Mouse (Mus musculus) CH12.LX (cell line): ENCODE measurements around the gene Fbxl17. TPM values are rescaled to one million over a fixed set of nuclear protein-coding genes. Genes with fewer than 3 reads are reported as not detected.

Experiments used
- DNase-seq: peaks from one replicate; pipeline ENCODE4 v3.0.0-alpha.2; 2013; ENCODE audit errors: extremely low read depth
- H3K27ac ChIP-seq: 2 replicates; pipeline ENCODE4 v1.5.1; 2012; ENCODE audit warnings: low read depth, mild to moderate bottlenecking, control low read depth, moderate library complexity; ENCODE audit not compliant: insufficient read depth
- H3K27me3 ChIP-seq: replicated peaks from 2 replicates; pipeline ENCODE3; 2012; ENCODE audit warnings: inconsistent platforms
- H3K36me3 ChIP-seq, 2 experiments: replicated peaks in 1 of 2; 2 replicates each; pipeline versions ENCODE3 to v1.6.1; 2012; ENCODE audit warnings: inconsistent platforms in 1 of 2, low read length in 1 of 2, mild to moderate bottlenecking in 1 of 2, mixed read lengths in 1 of 2, moderate library complexity in 1 of 2; ENCODE audit not compliant: control insufficient read depth in 1 of 2, insufficient read depth in 1 of 2
- H3K4me1 ChIP-seq, 2 experiments: 2 replicates each; pipeline ENCODE4 v1.6.1; 2012; ENCODE audit warnings: inconsistent platforms in 1 of 2, moderate library complexity in 1 of 2; ENCODE audit not compliant: insufficient read depth in 2 of 2, control insufficient read depth in 1 of 2
- H3K4me2 ChIP-seq: 2 replicates; pipeline ENCODE4 v1.6.1; 2012; ENCODE audit warnings: low read depth, mild to moderate bottlenecking, control low read depth; ENCODE audit not compliant: poor library complexity, insufficient read depth, severe bottlenecking
- H3K4me3 ChIP-seq, 3 experiments: fragments of 150-350 bp in 1 of 3; sonication (generic) in 1 of 3; replicated peaks in 1 of 3; 2 replicates each; pipeline versions ENCODE3 to v1.5.1; 2011 to 2012; ENCODE audit warnings: low read depth in 2 of 3, low read length in 2 of 3, mild to moderate bottlenecking in 2 of 3, moderate library complexity in 2 of 3, control low read depth in 1 of 3, improper control_type of control experiment in 1 of 3, inconsistent platforms in 1 of 3, mixed read lengths in 1 of 3; ENCODE audit not compliant: poor library complexity in 1 of 3
- H3K79me2 ChIP-seq: replicated peaks from 2 replicates; pipeline ENCODE4 v1.6.1; 2012; ENCODE audit warnings: mild to moderate bottlenecking, moderate library complexity; ENCODE audit not compliant: control insufficient read depth, poor library complexity, insufficient read depth, severe bottlenecking; ENCODE audit errors: extremely low read depth
- H3K9ac ChIP-seq: 2 replicates; pipeline ENCODE4 v1.6.1; 2012; ENCODE audit warnings: low read depth, mild to moderate bottlenecking, control low read depth, moderate library complexity; ENCODE audit not compliant: insufficient read depth
- H3K9me3 ChIP-seq: replicated peaks from 2 replicates; pipeline ENCODE3; 2012; ENCODE audit warnings: low read length, inconsistent platforms, mixed read lengths
- CHD2 ChIP-seq: IDR thresholded peaks from 2 replicates; pipeline ENCODE4 v1.6.1; 2011; ENCODE audit warnings: low read length, improper control_type of control experiment
- CTCF ChIP-seq, 2 experiments: IDR thresholded peaks in 1 of 2; conservative IDR thresholded peaks in 1 of 2; 2 replicates each; pipeline ENCODE4 v1.5.1; 2011 to 2012; ENCODE audit warnings: low read depth in 2 of 2, low read length in 2 of 2, improper control_type of control experiment in 1 of 2, inconsistent platforms in 1 of 2, mild to moderate bottlenecking in 1 of 2, moderate library complexity in 1 of 2
- E2F4 ChIP-seq: IDR thresholded peaks from 2 replicates; pipeline ENCODE4 v1.6.1; 2011; ENCODE audit warnings: low read depth, low read length, improper control_type of control experiment; ENCODE audit not compliant: insufficient replicate concordance
- ELF1 ChIP-seq: IDR thresholded peaks from 2 replicates; pipeline ENCODE4 v1.6.1; 2014; ENCODE audit warnings: low read depth, mild to moderate bottlenecking, inconsistent platforms, low read length, improper control_type of control experiment
- EP300 ChIP-seq: IDR thresholded peaks from 2 replicates; pipeline ENCODE4 v1.6.1; 2011; ENCODE audit warnings: low read length, improper control_type of control experiment
- ETS1 ChIP-seq: conservative IDR thresholded peaks from 2 replicates; pipeline ENCODE4 v1.6.1; 2012; ENCODE audit warnings: low read depth, mild to moderate bottlenecking, inconsistent platforms, low read length, improper control_type of control experiment, moderate library complexity
- MAX ChIP-seq: IDR thresholded peaks from 2 replicates; pipeline ENCODE4 v1.6.1; 2011; ENCODE audit warnings: low read length, improper control_type of control experiment
- MAZ ChIP-seq: IDR thresholded peaks from 2 replicates; pipeline ENCODE4 v1.6.1; 2012; ENCODE audit warnings: low read depth, mild to moderate bottlenecking, inconsistent platforms, low read length, improper control_type of control experiment, moderate library complexity
- NRF1 ChIP-seq: IDR thresholded peaks from 2 replicates; pipeline ENCODE4 v1.6.1; 2014; ENCODE audit warnings: low read depth, mild to moderate bottlenecking, inconsistent platforms, low read length, improper control_type of control experiment, moderate library complexity
- PAX5 ChIP-seq: IDR thresholded peaks from 2 replicates; pipeline ENCODE4 v1.6.1; 2012; ENCODE audit warnings: low read length, inconsistent platforms, mixed read lengths
- POLR2A ChIP-seq: IDR thresholded peaks from 2 replicates; pipeline ENCODE4 v1.6.1; 2011; ENCODE audit warnings: low read depth, mild to moderate bottlenecking, improper control_type of control experiment, low read length
- POLR2AphosphoS2 ChIP-seq: IDR thresholded peaks from 2 replicates; pipeline ENCODE4 v1.6.1; 2011; ENCODE audit warnings: low read depth, low read length, improper control_type of control experiment
- RCOR1 ChIP-seq: conservative IDR thresholded peaks from 2 replicates; pipeline ENCODE4 v1.6.1; 2012; ENCODE audit warnings: low read depth, mild to moderate bottlenecking, inconsistent platforms, low read length, improper control_type of control experiment
- SIN3A ChIP-seq: IDR thresholded peaks from 2 replicates; pipeline ENCODE4 v1.6.1; 2012; ENCODE audit warnings: low read length, improper control_type of control experiment, inconsistent platforms
- UBTF ChIP-seq: IDR thresholded peaks from 2 replicates; pipeline ENCODE4 v1.6.1; 2012; ENCODE audit warnings: low read depth, mild to moderate bottlenecking, inconsistent platforms, low read length, improper control_type of control experiment, moderate library complexity
- ZKSCAN1 ChIP-seq: IDR thresholded peaks from 2 replicates; pipeline ENCODE4 v1.6.1; 2012; ENCODE audit warnings: low read depth, inconsistent platforms, low read length, improper control_type of control experiment, borderline replicate concordance
- ZMIZ1 ChIP-seq: IDR thresholded peaks from 2 replicates; pipeline ENCODE4 v1.6.1; 2012; ENCODE audit warnings: low read depth, mild to moderate bottlenecking, inconsistent platforms, low read length, improper control_type of control experiment
- dilution Hi-C: fragments of 300-500 bp; cut with MboI; formaldehyde crosslinking; loops from 2 replicates; pipeline ENCODE4 v1.14.3; 2020; ENCODE audit warnings: low sequenced_read_pairs; ENCODE audit not compliant: extremely low pct_unique_long_range_greater_than_20kb, extremely low pct_ligation_motif_present
- in situ Hi-C: fragments of 300-500 bp; cut with MboI; formaldehyde crosslinking; loops from 3 replicates; pipeline ENCODE4 v1.14.3; 2019; ENCODE audit warnings: low sequenced_read_pairs, low pct_ligation_motif_present, low pct_unique_long_range_greater_than_20kb, mixed read lengths
- polyA plus RNA-seq: library from polyadenylated mRNA; unstranded; fragments of >175 nt; gene quantifications from 2 replicates; pipeline ENCODE4 v1.2.1, GENCODE M21; 2012; ENCODE audit warnings: low read depth; ENCODE audit not compliant: insufficient read length
- total RNA-seq, 2 experiments: library from RNA; depleted of rRNA; stranded (reverse); fragments of 300-350 nt in 1 of 2; fragments of >200 nt in 1 of 2; gene quantifications; 2 replicates each; pipeline ENCODE4 v1.2.3; 2012 to 2014

The Fbxl17 gene
- total and polyA plus RNA-seq, 3 experiments = 4.0 to 6.9 (median 4.3) TPM

- no peak overlapping the region for H3K4me2 ChIP-seq
- no peaks in the 10 kb centered on the region for H3K79me2 ChIP-seq
- no peaks in the 10 kb centered on the region for H3K9me3 ChIP-seq
- no peak overlapping the region for H3K4me3 ChIP-seq
- no peaks in the 10 kb centered on the region for H3K27me3 ChIP-seq
- no peak for DNase-seq
- no peak overlapping the region for H3K27ac ChIP-seq
- peaks cover 0 to 4% of the 10 kb centered on the region in 2 experiments; a peak in 1 of 4 replicates for H3K4me1 ChIP-seq
- TF ChIP-seq ETS1 (no peak), EP300 (no peak), NRF1 (no peak), POLR2AphosphoS2 (no peak), PAX5 (no peak), POLR2A (no peak), ZMIZ1 (no peak), E2F4 (no peak), MAX (no peak)
- TF ChIP-seq, all 38 proteins: peak for 0
- dilution Hi-C loops (no loop called here), in situ Hi-C loops (no loop called here)
- Histone ChIP-seq H3K9ac (no peak overlapping the region), H3K36me3 (peaks cover 0 to 11% of the 10 kb centered on the region in 2 experiments)
Observed at GRCm38 (mm10) chr17:63208346-63208745, 291.5 kb downstream of the Fbxl17 start.

DNA sequence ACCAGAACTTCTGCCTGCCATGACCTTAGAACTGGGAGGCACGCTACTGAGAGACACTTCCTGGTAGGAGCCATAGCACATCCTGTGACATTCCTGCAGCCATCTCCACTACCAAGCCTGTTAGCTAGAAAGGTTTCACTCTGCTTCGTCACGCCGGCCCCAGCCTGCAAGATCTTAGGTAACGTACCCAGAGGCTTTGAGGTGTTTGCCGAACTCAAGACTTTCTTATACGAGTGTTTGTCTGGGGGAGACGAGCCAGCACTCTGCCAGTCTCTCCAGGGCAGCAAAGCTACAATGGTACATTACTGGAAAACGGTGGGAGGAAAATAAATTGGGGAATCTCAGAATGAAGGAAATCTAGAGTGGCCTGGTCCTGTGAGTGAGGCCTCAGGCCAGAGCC, 292.1 kb downstream of the Fbxl17 start:
- Histone ChIP-seq H3K36me3 (peaks cover 0 to 16% of the 10 kb centered on the region in 2 experiments), H3K9me3 (no peaks in the 10 kb centered on the region), H3K79me2 (no peaks in the 10 kb centered on the region), H3K4me1 (peaks cover 0 to 4% of the 10 kb centered on the region in 2 experiments; a peak in 1 of 4 replicates), H3K9ac (no peak overlapping the region)
- DNase-seq = no peak
- in situ Hi-C loops (no loop called here), dilution Hi-C loops (no loop called here)
- TF ChIP-seq UBTF (no peak), ELF1 (no peak), MAZ (no peak), CTCF (conservative IDR thresholded peaks at IDR 0.05 in 1 of 2, IDR thresholded peaks at IDR 0.05 in 1 of 2; ENCODE audit: low read depth in 2 of 2, low read length in 2 of 2) (no peak), ZKSCAN1 (no peak), POLR2A (no peak), CHD2 (no peak), RCOR1 (no peak), SIN3A (no peak), ZMIZ1 (no peak)
- TF ChIP-seq, all 38 proteins: peak for 0
- no peak overlapping the region for H3K27ac ChIP-seq
- no peaks in the 10 kb centered on the region for H3K27me3 ChIP-seq
- H3K4me3 ChIP-seq = no peak overlapping the region
- no peak overlapping the region for H3K4me2 ChIP-seq
